Mouse (Mus musculus): Measurements from ENCODE around the gene Macrod1. TPM values are rescaled to one million over a fixed set of nuclear protein-coding genes. Genes with fewer than 3 reads are reported as not detected.
A peak's percentile ranks its signal among the peaks of the same experiment; 100 is the strongest.
"Not testable (repeated sequence)": the region's sequence is repeated elsewhere in the genome, so short reads cannot be mapped to it uniquely, and the experiment has no call there.

Gene Macrod1
- polyA plus RNA-seq, 1 experiment from 2014 or later, result 5.5 TPM

GRCm38 (mm10) chr19:7039088-7039720 is 17.4 kb upstream of the Macrod1 start:
- H3K27me3 ChIP-seq, result no peaks in the 10 kb centered on the region
- peaks cover 10% of the 10 kb centered on the region for H3K36me3 ChIP-seq
- H3K4me1 ChIP-seq (replicated peaks), result peaks cover 35% of the 10 kb centered on the region
- H3K27ac ChIP-seq (replicated peaks), result peak overlapping the region; percentile 92
- no peak; the same call in 1 of the 2 replicates for ATAC-seq (ENCODE audit: low FRiP score, low read depth)
- H3K9me3 ChIP-seq, result no peaks in the 10 kb centered on the region
- 1% methylated on average over 35 of the region's 35 CpGs for WGBS
- peak overlapping the region; percentile 89 for H3K9ac ChIP-seq
- H3K4me2 ChIP-seq, result peak overlapping the region; percentile 73
- H3K4me3 ChIP-seq, result peak overlapping the region; percentile 85

- Histone ChIP-seq H3K9ac (peak within 1 kb of the TSS; percentile 89), H3K27me3 (no peaks in the 10 kb centered on the region), H3K27ac (replicated peaks) (peak within 1 kb of the TSS; percentile 96), H3K4me3 (peak within 1 kb of the TSS; percentile 85), H3K4me2 (peak within 1 kb of the TSS; percentile 88), H3K4me1 (replicated peaks) (peaks cover 35% of the 10 kb centered on the region), H3K36me3 (peaks cover 5% of the 10 kb centered on the region), H3K9me3 (no peaks in the 10 kb centered on the region)
- WGBS, result under 1% methylated on average over 48 of the region's 49 CpGs
- peak; percentile 99 for ATAC-seq (ENCODE audit: low FRiP score, low read depth)
Observed at GRCm38 (mm10) chr19:7039841-7040636, 16.6 kb upstream of the Macrod1 start, which contains the start of gene Stip1. Stip1 (minus strand) TSS chr19:7039967.

- Histone ChIP-seq H3K36me3 (no peaks in the 10 kb centered on the region), H3K9ac (peak overlapping the region; percentile 71), H3K27me3 (no peaks in the 10 kb centered on the region), H3K4me2 (peak overlapping the region; percentile 88), H3K4me1 (replicated peaks) (peaks cover 35% of the 10 kb centered on the region), H3K4me3 (peak overlapping the region; percentile 52), H3K9me3 (no peaks in the 10 kb centered on the region), H3K27ac (replicated peaks) (peak overlapping the region; percentile 96)
- ATAC-seq (ENCODE audit: low FRiP score, low read depth), result no peak
- WGBS, result 24% methylated on average over 13 of the region's 13 CpGs
Observed at GRCm38 (mm10) chr19:7040637-7041130, 15.9 kb upstream of the Macrod1 start.

- no peaks in the 10 kb centered on the region for H3K27me3 ChIP-seq
- no peak for ATAC-seq (ENCODE audit: low FRiP score, low read depth)
- WGBS, result 83% methylated on average over 2 of the region's 2 CpGs
- H3K4me2 ChIP-seq, result peak overlapping the region; percentile 88
- H3K36me3 ChIP-seq, result no peaks in the 10 kb centered on the region
- H3K4me1 ChIP-seq (replicated peaks), result peaks cover 34% of the 10 kb centered on the region
- H3K9me3 ChIP-seq, result no peaks in the 10 kb centered on the region
- peak overlapping the region; percentile 96 for H3K27ac ChIP-seq (replicated peaks)
- no peak overlapping the region for H3K9ac ChIP-seq
- no peak overlapping the region for H3K4me3 ChIP-seq
Observed at GRCm38 (mm10) chr19:7041171-7041570, 15.4 kb upstream of the Macrod1 start.

- Histone ChIP-seq H3K4me3 (no peak overlapping the region), H3K9me3 (no peaks in the 10 kb centered on the region), H3K9ac (no peak overlapping the region), H3K4me2 (no peak overlapping the region), H3K4me1 (replicated peaks) (peaks cover 6% of the 10 kb centered on the region), H3K27ac (replicated peaks) (no peak overlapping the region), H3K36me3 (no peaks in the 10 kb centered on the region), H3K27me3 (no peaks in the 10 kb centered on the region)
- no peak for ATAC-seq (ENCODE audit: low FRiP score, low read depth)
- 64% methylated on average over 4 of the region's 4 CpGs for WGBS
Observed at GRCm38 (mm10) chr19:7044279-7044678, 12.3 kb upstream of the Macrod1 start.

- Histone ChIP-seq H3K4me1 (replicated peaks) (peaks cover 6% of the 10 kb centered on the region), H3K27ac (replicated peaks) (no peak overlapping the region), H3K4me2 (no peak overlapping the region), H3K27me3 (no peaks in the 10 kb centered on the region), H3K36me3 (no peaks in the 10 kb centered on the region), H3K4me3 (no peak overlapping the region), H3K9me3 (no peaks in the 10 kb centered on the region), H3K9ac (no peak overlapping the region)
- WGBS, result 39% methylated on average over 4 of the region's 4 CpGs
- no peak for ATAC-seq (ENCODE audit: low FRiP score, low read depth)
Observed at GRCm38 (mm10) chr19:7044706-7045105, 11.9 kb upstream of the Macrod1 start.

GRCm38 (mm10) chr19:7053382-7053781 is 3.2 kb upstream of the Macrod1 start:
- not testable (repeated sequence) for ATAC-seq (ENCODE audit: low FRiP score, low read depth); H3K9me3 ChIP-seq; H3K36me3 ChIP-seq; H3K27ac ChIP-seq (replicated peaks); H3K4me2 ChIP-seq; H3K9ac ChIP-seq; H3K4me3 ChIP-seq
- H3K27me3 ChIP-seq, result peaks cover 21% of the 10 kb centered on the region
- peaks cover 22% of the 10 kb centered on the region for H3K4me1 ChIP-seq (replicated peaks)
- 73% methylated on average over 4 of the region's 4 CpGs for WGBS

GRCm38 (mm10) chr19:7054772-7055171 is 1.8 kb upstream of the Macrod1 start:
- ATAC-seq (ENCODE audit: low FRiP score, low read depth), result no peak
- H3K27me3 ChIP-seq, result peaks cover 24% of the 10 kb centered on the region
- no peak overlapping the region for H3K4me2 ChIP-seq
- H3K9ac ChIP-seq, result no peak overlapping the region
- H3K9me3 ChIP-seq, result no peaks in the 10 kb centered on the region
- no peaks in the 10 kb centered on the region for H3K36me3 ChIP-seq
- 67% methylated on average over 10 of the region's 10 CpGs for WGBS
- H3K4me3 ChIP-seq, result no peak overlapping the region
- no peak overlapping the region for H3K27ac ChIP-seq (replicated peaks)
- H3K4me1 ChIP-seq (replicated peaks), result peaks cover 22% of the 10 kb centered on the region

- ATAC-seq (ENCODE audit: low FRiP score, low read depth), result no peak
- Histone ChIP-seq H3K9me3 (no peaks in the 10 kb centered on the region), H3K4me1 (replicated peaks) (peaks cover 22% of the 10 kb centered on the region), H3K27ac (replicated peaks) (no peak overlapping the region), H3K4me3 (no peak overlapping the region), H3K27me3 (peaks cover 24% of the 10 kb centered on the region), H3K4me2 (no peak overlapping the region), H3K36me3 (no peaks in the 10 kb centered on the region), H3K9ac (no peak overlapping the region)
- WGBS, result 47% methylated on average over 3 of the region's 3 CpGs
Observed at GRCm38 (mm10) chr19:7055173-7055572, 1.4 kb upstream of the Macrod1 start.

- Histone ChIP-seq H3K27me3 (peaks cover 24% of the 10 kb centered on the region), H3K27ac (replicated peaks) (no peak overlapping the region), H3K4me3 (peak overlapping the region; percentile 63), H3K36me3 (no peaks in the 10 kb centered on the region), H3K9me3 (no peaks in the 10 kb centered on the region), H3K4me2 (peak overlapping the region; percentile 99), H3K9ac (peak overlapping the region; percentile 54), H3K4me1 (replicated peaks) (peaks cover 22% of the 10 kb centered on the region)
- 2% methylated on average over 16 of the region's 16 CpGs for WGBS
- peak; percentile 46 for ATAC-seq (ENCODE audit: low FRiP score, low read depth)
Observed at GRCm38 (mm10) chr19:7057126-7057721, 614 bp downstream of the Macrod1 start.

GRCm38 (mm10) chr19:7057722-7058207 is 1.2 kb downstream of the Macrod1 start:
- H3K9ac ChIP-seq, result 0 out of 2 replicates have a peak overlapping the region, but pooled peaks have one; percentile 54
- no peak overlapping the region for H3K27ac ChIP-seq (replicated peaks)
- H3K4me1 ChIP-seq (replicated peaks), result peaks cover 22% of the 10 kb centered on the region
- H3K27me3 ChIP-seq, result peaks cover 24% of the 10 kb centered on the region
- WGBS, result under 1% methylated on average over 15 of the region's 15 CpGs
- peak overlapping the region; percentile 99 for H3K4me2 ChIP-seq
- H3K4me3 ChIP-seq, result peak overlapping the region; percentile 63
- no peaks in the 10 kb centered on the region for H3K36me3 ChIP-seq
- H3K9me3 ChIP-seq, result no peaks in the 10 kb centered on the region
- peak; percentile 57 for ATAC-seq (ENCODE audit: low FRiP score, low read depth)

GRCm38 (mm10) chr19:7058541-7058940 is 1.9 kb downstream of the Macrod1 start:
- no peaks in the 10 kb centered on the region for H3K36me3 ChIP-seq
- no peak overlapping the region for H3K4me3 ChIP-seq
- H3K9ac ChIP-seq, result no peak overlapping the region
- peaks cover 22% of the 10 kb centered on the region for H3K4me1 ChIP-seq (replicated peaks)
- WGBS, result 58% methylated on average over 6 of the region's 6 CpGs
- no peaks in the 10 kb centered on the region for H3K9me3 ChIP-seq
- no peak for ATAC-seq (ENCODE audit: low FRiP score, low read depth)
- no peak overlapping the region for H3K27ac ChIP-seq (replicated peaks)
- H3K27me3 ChIP-seq, result peaks cover 24% of the 10 kb centered on the region
- H3K4me2 ChIP-seq, result no peak overlapping the region
